ENCODE assay signal across 18 mouse cellular contexts in genomic region chr9:53072088-53072487, GRCm38 (mm10).
DNase-seq lines count a peak whose midpoint lies in the region; ATAC-seq and TF ChIP-seq lines count a peak whose summit lies in the region.
"Had no signal": no experiment of that assay in that cellular context is flagged by ENCODE, and none has a peak within 500 bp of the region (broad histone marks: within the 10 kb centered on the region; RNA-seq: fewer than 3 reads in every experiment).

No protein-coding gene starts in this region.

- no peak overlapping the region for H3K27ac ChIP-seq in forebrain, embryonic 13.5 days
- H3K27ac ChIP-seq in forebrain, embryonic 10.5 days: no peak overlapping the region
- H3K27ac ChIP-seq in lung, embryonic 14.5 days (ENCODE audit: low read depth): no peak overlapping the region
- 0 out of 2 replicates have a peak overlapping the region, but pooled peaks have one; percentile 29 for H3K27ac ChIP-seq in hindbrain, embryonic 16.5 days (ENCODE audit: low read depth, low read length)
- H3K27ac ChIP-seq: embryonic facial prominence, embryonic 15.5 days; lung, embryonic 15.5 days had no signal

- TF ChIP-seq CTCF in lung, embryonic 14.5 days (IDR thresholded peaks at IDR 0.05; ENCODE audit: low read depth): no peak

- no peaks in the 10 kb centered on the region for H3K9me3 ChIP-seq in forebrain, embryonic 13.5 days (replicated peaks)
- H3K9me3 ChIP-seq in forebrain, embryonic 10.5 days: no peaks in the 10 kb centered on the region
- H3K9me3 ChIP-seq in lung, embryonic 14.5 days (ENCODE audit: low read depth, low read length): no peaks in the 10 kb centered on the region
- no peaks in the 10 kb centered on the region for H3K9me3 ChIP-seq in hindbrain, embryonic 16.5 days (ENCODE audit: control insufficient read depth, low read length)
- H3K9me3 ChIP-seq: embryonic facial prominence, embryonic 15.5 days; lung, embryonic 15.5 days; megakaryocyte, embryonic 14.5 days had no signal

- no peak overlapping the region for H3K9ac ChIP-seq in forebrain, embryonic 13.5 days
- no peak overlapping the region for H3K9ac ChIP-seq in lung, embryonic 14.5 days
- H3K9ac ChIP-seq in hindbrain, embryonic 16.5 days (ENCODE audit: low read depth, low read length): no peak overlapping the region
- H3K9ac ChIP-seq: embryonic facial prominence, embryonic 15.5 days; lung, embryonic 15.5 days had no signal

- no peaks in the 10 kb centered on the region for H3K36me3 ChIP-seq in forebrain, embryonic 13.5 days (ENCODE audit: poor library complexity, severe bottlenecking)
- H3K36me3 ChIP-seq in forebrain, embryonic 10.5 days (replicated peaks): no peaks in the 10 kb centered on the region
- H3K36me3 ChIP-seq in lung, embryonic 14.5 days (ENCODE audit: insufficient read depth): no peaks in the 10 kb centered on the region
- H3K36me3 ChIP-seq in hindbrain, embryonic 16.5 days (ENCODE audit: control insufficient read depth, insufficient read depth, low read length): no peaks in the 10 kb centered on the region
- H3K36me3 ChIP-seq: embryonic facial prominence, embryonic 15.5 days; lung, embryonic 15.5 days had no signal

- no peak for DNase-seq in forebrain, embryonic 10.5 days (ENCODE audit: extremely low spot score, low spot score)
- peak; percentile 14 for DNase-seq in lung, embryonic 14.5 days
- DNase-seq in lung, postnatal 14 days: no peak
- peak; percentile 62 to 68 for DNase-seq in layer of hippocampus, postnatal 36 days
- no peak for DNase-seq in lung, adult 18-20 months
- no peak for DNase-seq in gastrocnemius, postnatal 4 days (ENCODE audit: low spot score in 2 of 2)
- DNase-seq: adrenal gland, adult 2 months; B cell, adult 2 months; heart, adult 2 months; heart, postnatal 10 days; kidney, postnatal 4 days; liver had no signal

- H3K27me3 ChIP-seq in forebrain, embryonic 13.5 days: no peaks in the 10 kb centered on the region
- H3K27me3 ChIP-seq in forebrain, embryonic 10.5 days (ENCODE audit: poor library complexity, severe bottlenecking): no peaks in the 10 kb centered on the region
- no peaks in the 10 kb centered on the region for H3K27me3 ChIP-seq in lung, embryonic 14.5 days (ENCODE audit: insufficient read depth, low read length)
- H3K27me3 ChIP-seq in hindbrain, embryonic 16.5 days (replicated peaks; ENCODE audit: control insufficient read depth, insufficient read depth, low read length): no peaks in the 10 kb centered on the region
- H3K27me3 ChIP-seq: embryonic facial prominence, embryonic 15.5 days; lung, embryonic 15.5 days had no signal

- ATAC-seq in forebrain, embryonic 13.5 days: peak; percentile 74
- no peak for ATAC-seq in lung, embryonic 14.5 days (ENCODE audit: insufficient read depth)
- peak; percentile 91 for ATAC-seq in hindbrain, embryonic 16.5 days
- ATAC-seq: intestine, postnatal 0 days had no signal

- WGBS in forebrain, embryonic 13.5 days: 87% methylated on average over 9 of the region's 9 CpGs
- 93% methylated on average over 9 of the region's 9 CpGs for WGBS in forebrain, embryonic 10.5 days
- 79% methylated on average over 9 of the region's 9 CpGs for WGBS in lung, embryonic 14.5 days
- WGBS in hindbrain, embryonic 16.5 days: 70% methylated on average over 9 of the region's 9 CpGs

- H3K4me1 ChIP-seq in forebrain, embryonic 13.5 days: no peaks in the 10 kb centered on the region
- H3K4me1 ChIP-seq in forebrain, embryonic 10.5 days: 0 out of 2 replicates have a peak, but pooled peaks cover 7% of the 10 kb centered on the region
- H3K4me1 ChIP-seq in lung, embryonic 14.5 days (ENCODE audit: insufficient read depth): no peaks in the 10 kb centered on the region
- no peaks in the 10 kb centered on the region for H3K4me1 ChIP-seq in hindbrain, embryonic 16.5 days (ENCODE audit: control insufficient read depth, insufficient read depth, low read depth, low read length)
- H3K4me1 ChIP-seq: lung, embryonic 15.5 days had no signal

- no peak overlapping the region for H3K4me3 ChIP-seq in forebrain, embryonic 13.5 days
- H3K4me3 ChIP-seq in forebrain, embryonic 10.5 days: no peak overlapping the region
- H3K4me3 ChIP-seq in lung, embryonic 14.5 days (ENCODE audit: low read depth, low read length): no peak overlapping the region
- no peak overlapping the region for H3K4me3 ChIP-seq in hindbrain, embryonic 16.5 days (ENCODE audit: low read length)
- H3K4me3 ChIP-seq: embryonic facial prominence, embryonic 15.5 days; heart, adult 2 months; lung, embryonic 15.5 days; megakaryocyte, embryonic 14.5 days had no signal

- no peak overlapping the region for H3K4me2 ChIP-seq in forebrain, embryonic 13.5 days
- H3K4me2 ChIP-seq in lung, embryonic 14.5 days: no peak overlapping the region
- H3K4me2 ChIP-seq in hindbrain, embryonic 16.5 days (ENCODE audit: low read length): no peak overlapping the region
- H3K4me2 ChIP-seq: embryonic facial prominence, embryonic 15.5 days; lung, embryonic 15.5 days had no signal

Comparison
In these comparisons a context has a peak if more than half of its experiments do, and no peak if none do; other contexts are left out.
1. DNase-seq: peak in lung, embryonic 14.5 days (single experiment) and layer of hippocampus, postnatal 36 days (2 of 2); none in forebrain, embryonic 10.5 days (single experiment), lung, postnatal 14 days (single experiment), lung, adult 18-20 months (0 of 2) and gastrocnemius, postnatal 4 days (0 of 2).